7 mouse cellular contexts compared by ENCODE assay signal in genomic region chr1:38185517-38186226, GRCm38 (mm10). TPM values are rescaled to one million over a fixed set of nuclear protein-coding genes. Genes with fewer than 3 reads are reported as not detected.
DNase-seq lines count a peak whose midpoint lies in the region.

No protein-coding gene starts in this region.

- DNase-seq in adipocyte (ENCODE audit: low spot score) = peak; percentile 87
- peak; percentile 94 to 95 for DNase-seq in cerebellum, postnatal 10 days
- peak; percentile 76 to 81 for DNase-seq in frontal cortex, postnatal 36 days (ENCODE audit: low spot score in 2 of 2)
- DNase-seq in kidney, adult 18-20 months = peak; percentile 74
- peak; percentile 85 for DNase-seq in left cerebral cortex, postnatal 4 days
- DNase-seq in monocyte, adult 2 months (ENCODE audit: low read depth in 1 of 2, low spot score in 2 of 2) = peak; percentile 3 to 15
- peak; percentile 41 to 78 for DNase-seq in spleen, postnatal 10 days (ENCODE audit: low spot score in 2 of 2)

- intact Hi-C loops in left cerebral cortex, postnatal 4 days (cut with DNase I) = loop anchor here (5.0 to 10.0 kb wide), 3 partner anchors 209 to 602 kb away; no protein-coding TSS in a partner anchor

RNA-seq across cellular contexts. Expression of gene Rev1, which starts 56.1 kb away (rescaled TPM):
- 10 to 100 TPM; 49.7 to 51.4 TPM for total RNA-seq in left cerebral cortex, postnatal 4 days (2021)

Comparison
In these comparisons a context has a peak if more than half of its experiments do, and no peak if none do; other contexts are left out.
1. Peak in every context shown above with its lines: DNase-seq.
2. DNase-seq: peak in every context shown above with its lines; median percentile 94 in cerebellum, postnatal 10 days; 87 in adipocyte; 85 in left cerebral cortex, postnatal 4 days; 78 in frontal cortex, postnatal 36 days; 74 in kidney, adult 18-20 months; 60 in spleen, postnatal 10 days; 9 in monocyte, adult 2 months.